Mouse (Mus musculus): Measurements from ENCODE around the gene Mylk. TPM values are rescaled to one million over a fixed set of nuclear protein-coding genes. Genes with fewer than 3 reads are reported as not detected.

Mylk gene
- total and polyA plus RNA-seq, 2 experiments from 2014 or later = 3.7 to 20.1 TPM

- H3K27ac ChIP-seq = no peak overlapping the region
- ATAC-seq (no peak), DNase-seq (ENCODE audit: low spot score) (no peak)
- no peak for TF ChIP-seq CTCF (IDR thresholded peaks at IDR 0.05; ENCODE audit: low read depth)
- no peaks in the 10 kb centered on the region for H3K36me3 ChIP-seq (ENCODE audit: insufficient read depth, low read length)
- H3K9me3 ChIP-seq (ENCODE audit: low read length) = no peaks in the 10 kb centered on the region
- no peak overlapping the region for H3K4me3 ChIP-seq (ENCODE audit: low read length)
- H3K4me1 ChIP-seq (ENCODE audit: insufficient read depth, low read length) = no peaks in the 10 kb centered on the region
- H3K27me3 ChIP-seq (ENCODE audit: insufficient read depth, low read length) = no peaks in the 10 kb centered on the region
- H3K9ac ChIP-seq (replicated peaks; ENCODE audit: low read length) = no peak overlapping the region
- 46% methylated on average over 6 of the region's 6 CpGs for WGBS
- H3K4me2 ChIP-seq (ENCODE audit: low read depth, low read length) = no peak overlapping the region
These were observed 189.5 kb downstream of the Mylk start for GRCm38 (mm10) chr16:34934486-34934885.

DNA sequence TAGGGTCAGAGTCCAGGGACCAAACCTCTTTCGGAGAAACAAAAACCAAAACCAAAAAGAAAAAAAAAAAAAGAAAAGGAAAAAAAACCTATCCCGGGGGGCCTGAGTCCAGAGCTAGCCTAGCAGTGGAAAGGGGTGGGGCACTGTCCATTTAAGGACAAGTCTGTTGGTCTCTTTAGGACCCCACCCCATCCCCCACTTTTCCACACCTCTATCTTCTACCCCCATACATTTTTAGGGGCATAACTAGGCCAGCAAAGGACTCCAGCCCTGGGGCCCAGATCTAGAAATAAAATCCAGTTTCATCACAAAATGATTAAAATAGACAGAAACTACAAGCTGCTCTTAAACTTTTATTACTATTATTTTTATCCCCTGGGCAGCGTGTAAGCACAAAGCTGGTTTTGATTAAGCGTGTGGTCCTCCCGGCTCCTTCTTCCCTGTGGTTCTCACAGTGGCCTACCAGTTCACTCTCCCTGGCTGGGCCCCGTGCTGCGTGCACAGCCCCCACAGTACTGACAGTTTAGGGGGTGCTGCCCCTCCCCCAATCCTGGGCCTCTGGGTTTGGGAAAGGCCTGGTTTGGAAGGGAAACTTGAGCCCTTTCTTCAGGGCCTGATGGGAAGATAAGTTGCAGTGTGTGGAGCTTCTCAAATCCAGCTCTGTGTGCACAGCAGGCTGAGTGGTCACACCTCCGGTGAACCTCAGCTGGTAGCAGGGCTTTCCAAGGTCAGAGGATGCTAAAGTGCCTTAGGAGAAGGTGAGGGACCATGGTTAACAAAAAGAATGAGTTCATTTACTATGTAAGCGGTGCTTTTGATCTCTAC is 190.7 kb downstream of the Mylk start:
- Histone ChIP-seq H3K4me1 (ENCODE audit: insufficient read depth, low read length) (no peaks in the 10 kb centered on the region), H3K27me3 (ENCODE audit: insufficient read depth, low read length) (no peaks in the 10 kb centered on the region), H3K4me2 (ENCODE audit: low read depth, low read length) (no peak overlapping the region), H3K9me3 (ENCODE audit: low read length) (no peaks in the 10 kb centered on the region), H3K36me3 (ENCODE audit: insufficient read depth, low read length) (no peaks in the 10 kb centered on the region), H3K9ac (replicated peaks; ENCODE audit: low read length) (no peak overlapping the region), H3K27ac (no peak overlapping the region), H3K4me3 (ENCODE audit: low read length) (no peak overlapping the region)
- no peak for TF ChIP-seq CTCF (IDR thresholded peaks at IDR 0.05; ENCODE audit: low read depth)
- DNase-seq (ENCODE audit: low spot score) = no peak
- no peak for ATAC-seq
- 53% methylated on average over 9 of the region's 9 CpGs for WGBS

DNA sequence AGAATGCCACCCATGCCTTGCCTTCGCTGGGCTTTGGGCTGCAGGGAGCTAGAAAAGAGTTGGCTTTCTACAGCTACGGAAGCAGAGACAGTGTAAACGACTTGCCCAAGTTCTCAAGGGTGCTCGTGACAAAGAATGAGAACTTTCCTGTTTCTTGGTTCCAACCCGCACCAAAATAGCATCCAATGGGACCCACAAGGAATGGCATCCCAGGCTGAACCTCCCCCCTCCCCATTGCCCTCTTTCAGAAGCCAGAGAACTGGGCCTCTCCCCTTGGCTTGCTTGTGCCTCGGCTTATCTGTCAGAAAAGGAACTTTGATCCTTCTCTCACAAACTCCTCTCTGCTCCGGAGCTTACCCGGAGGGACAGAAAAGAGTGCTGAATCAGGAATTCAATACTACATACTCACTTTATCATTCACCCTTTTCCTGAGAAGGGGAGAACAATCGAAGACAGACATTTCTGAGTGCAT is 191.4 kb downstream of the Mylk start:
- Histone ChIP-seq H3K9me3 (ENCODE audit: low read length) (no peaks in the 10 kb centered on the region), H3K27ac (no peak overlapping the region), H3K4me1 (ENCODE audit: insufficient read depth, low read length) (no peaks in the 10 kb centered on the region), H3K4me2 (ENCODE audit: low read depth, low read length) (no peak overlapping the region), H3K36me3 (ENCODE audit: insufficient read depth, low read length) (no peaks in the 10 kb centered on the region), H3K9ac (replicated peaks; ENCODE audit: low read length) (no peak overlapping the region), H3K27me3 (ENCODE audit: insufficient read depth, low read length) (no peaks in the 10 kb centered on the region), H3K4me3 (ENCODE audit: low read length) (no peak overlapping the region)
- DNase-seq (ENCODE audit: low spot score) = no peak
- 66% methylated on average over 9 of the region's 9 CpGs for WGBS
- TF ChIP-seq CTCF (IDR thresholded peaks at IDR 0.05; ENCODE audit: low read depth) = no peak
- ATAC-seq = no peak

- Histone ChIP-seq H3K36me3 (ENCODE audit: insufficient read depth, low read length) (no peaks in the 10 kb centered on the region), H3K4me3 (ENCODE audit: low read length) (no peak overlapping the region), H3K9ac (replicated peaks; ENCODE audit: low read length) (no peak overlapping the region), H3K4me2 (ENCODE audit: low read depth, low read length) (no peak overlapping the region), H3K27ac (no peak overlapping the region), H3K27me3 (ENCODE audit: insufficient read depth, low read length) (no peaks in the 10 kb centered on the region), H3K4me1 (ENCODE audit: insufficient read depth, low read length) (no peaks in the 10 kb centered on the region), H3K9me3 (ENCODE audit: low read length) (no peaks in the 10 kb centered on the region)
- 62% methylated on average over 4 of the region's 4 CpGs for WGBS
- TF ChIP-seq CTCF (IDR thresholded peaks at IDR 0.05; ENCODE audit: low read depth) = no peak
- DNase-seq (ENCODE audit: low spot score) = no peak
- ATAC-seq = peak; percentile 39; the same call in 1 of the 2 replicates
These were observed 192.6 kb downstream of the Mylk start for GRCm38 (mm10) chr16:34937611-34938010.

- Histone ChIP-seq H3K4me1 (ENCODE audit: insufficient read depth, low read length) (no peaks in the 10 kb centered on the region), H3K27me3 (ENCODE audit: insufficient read depth, low read length) (no peaks in the 10 kb centered on the region), H3K9ac (replicated peaks; ENCODE audit: low read length) (no peak overlapping the region), H3K27ac (no peak overlapping the region), H3K9me3 (ENCODE audit: low read length) (no peaks in the 10 kb centered on the region), H3K4me2 (ENCODE audit: low read depth, low read length) (no peak overlapping the region), H3K4me3 (ENCODE audit: low read length) (no peak overlapping the region), H3K36me3 (ENCODE audit: insufficient read depth, low read length) (no peaks in the 10 kb centered on the region)
- ATAC-seq = no peak
- WGBS = 76% methylated on average over 2 of the region's 2 CpGs
- DNase-seq (ENCODE audit: low spot score) = no peak
- TF ChIP-seq CTCF (IDR thresholded peaks at IDR 0.05; ENCODE audit: low read depth) = no peak
These were observed 193.2 kb downstream of the Mylk start for GRCm38 (mm10) chr16:34938248-34938647.

- WGBS = 78% methylated on average over 5 of the region's 5 CpGs
- ATAC-seq (no peak), DNase-seq (ENCODE audit: low spot score) (no peak)
- Histone ChIP-seq H3K4me1 (ENCODE audit: insufficient read depth, low read length) (no peaks in the 10 kb centered on the region), H3K9ac (replicated peaks; ENCODE audit: low read length) (no peak overlapping the region), H3K4me3 (ENCODE audit: low read length) (no peak overlapping the region), H3K9me3 (ENCODE audit: low read length) (no peaks in the 10 kb centered on the region), H3K4me2 (ENCODE audit: low read depth, low read length) (no peak overlapping the region), H3K36me3 (ENCODE audit: insufficient read depth, low read length) (no peaks in the 10 kb centered on the region), H3K27ac (no peak overlapping the region), H3K27me3 (ENCODE audit: insufficient read depth, low read length) (no peaks in the 10 kb centered on the region)
- TF ChIP-seq CTCF (IDR thresholded peaks at IDR 0.05; ENCODE audit: low read depth) = no peak
These were observed 194.9 kb downstream of the Mylk start for GRCm38 (mm10) chr16:34939951-34940350.

DNA sequence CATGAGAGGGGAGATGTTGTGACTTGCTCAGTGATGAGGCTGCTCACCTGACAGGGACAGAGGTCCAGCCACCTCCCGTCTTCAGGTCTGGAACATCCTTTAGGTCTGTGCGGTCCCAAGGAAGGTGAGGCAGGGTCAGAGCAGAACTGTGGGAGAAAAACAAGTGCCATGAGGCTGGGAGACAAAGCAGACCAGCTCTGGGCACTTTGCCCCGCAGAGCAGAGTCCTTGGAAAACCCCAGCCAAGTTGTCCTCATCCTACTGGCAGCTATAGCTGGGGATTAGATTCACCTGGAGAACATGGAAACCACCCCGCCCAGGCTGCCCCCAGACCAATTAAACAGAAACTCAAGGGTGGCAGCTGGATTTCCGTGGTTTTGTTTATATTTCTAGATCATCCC is 195.4 kb downstream of the Mylk start:
- H3K9ac ChIP-seq (replicated peaks; ENCODE audit: low read length) = no peak overlapping the region
- H3K9me3 ChIP-seq (ENCODE audit: low read length) = no peaks in the 10 kb centered on the region
- H3K27me3 ChIP-seq (ENCODE audit: insufficient read depth, low read length) = no peaks in the 10 kb centered on the region
- 74% methylated on average over 5 of the region's 5 CpGs for WGBS
- no peak for TF ChIP-seq CTCF (IDR thresholded peaks at IDR 0.05; ENCODE audit: low read depth)
- no peaks in the 10 kb centered on the region for H3K4me1 ChIP-seq (ENCODE audit: insufficient read depth, low read length)
- no peak overlapping the region for H3K4me3 ChIP-seq (ENCODE audit: low read length)
- DNase-seq (ENCODE audit: low spot score) = no peak
- H3K27ac ChIP-seq = no peak overlapping the region
- no peaks in the 10 kb centered on the region for H3K36me3 ChIP-seq (ENCODE audit: insufficient read depth, low read length)
- no peak for ATAC-seq
- H3K4me2 ChIP-seq (ENCODE audit: low read depth, low read length) = no peak overlapping the region
